Mouse (Mus musculus) limb, embryonic 15.5 days (tissue): ENCODE data around the gene D130040H23Rik. TPM values are rescaled to one million over a fixed set of nuclear protein-coding genes. Genes with fewer than 3 reads are reported as not detected.
A peak's percentile ranks its signal among the peaks of the same experiment; 100 is the strongest.
"Not testable (repeated sequence)": the region's sequence is repeated elsewhere in the genome, so short reads cannot be mapped to it uniquely, and the experiment has no call there.

Experiments
- ATAC-seq: fragments of 200-750 bp; cut with Nextera tagmentation; 2 replicates; pipeline ENCODE4 v1.8.0; 2017; ENCODE audit warnings: low read depth, moderate TSS enrichment; ENCODE audit not compliant: insufficient number of reproducible peaks, low FRiP score, low TSS enrichment
- H3K27ac ChIP-seq: fragments of 300-500 bp; sonication (generic); 2 replicates; pipeline ENCODE4 v1.5.1; 2015; ENCODE audit warnings: moderate library complexity, mild to moderate bottlenecking, inconsistent platforms
- H3K27me3 ChIP-seq: fragments of 300-500 bp; sonication (generic); 2 replicates; pipeline ENCODE4 v1.6.1; 2015; ENCODE audit warnings: inconsistent platforms
- H3K36me3 ChIP-seq: fragments of 300-500 bp; sonication (generic); 2 replicates; pipeline ENCODE4 v1.6.1; 2015; ENCODE audit warnings: inconsistent platforms
- H3K4me1 ChIP-seq: fragments of 300-500 bp; sonication (generic); 2 replicates; pipeline ENCODE4 v1.6.1; 2015; ENCODE audit warnings: inconsistent platforms
- H3K4me2 ChIP-seq: fragments of 300-500 bp; sonication (generic); 2 replicates; pipeline ENCODE4 v1.6.1; 2015; ENCODE audit warnings: mild to moderate bottlenecking, inconsistent platforms
- H3K4me3 ChIP-seq: fragments of 300-500 bp; sonication (generic); 2 replicates; pipeline ENCODE4 v1.5.1; 2015; ENCODE audit warnings: mild to moderate bottlenecking, inconsistent platforms
- H3K9ac ChIP-seq: fragments of 300-500 bp; sonication (generic); 2 replicates; pipeline ENCODE4 v1.6.1; 2015; ENCODE audit warnings: inconsistent platforms
- H3K9me3 ChIP-seq: fragments of 300-500 bp; sonication (generic); 2 replicates; pipeline ENCODE4 v1.6.1; 2016; ENCODE audit warnings: inconsistent platforms
- WGBS: fragments of 180-500 bp; shearing (Covaris S2); methylation state at CpG from one replicate; pipeline ENCODE4 v1.1.7; 2015; 5-methylcytosine and 5-hydroxymethylcytosine counted together
- polyA plus RNA-seq: library from polyadenylated mRNA; unstranded; fragments of >200 nt; fragmentation: Nextera tagmentation; extraction: Ambion mirVana; gene quantifications from 2 replicates; pipeline ENCODE4 v1.2.1, GENCODE M21; 2015

Gene D130040H23Rik
- polyA plus RNA-seq, result 3.9 and 5.5 TPM in 2 replicates

- Histone ChIP-seq H3K9ac (peak within 1 kb of the TSS; percentile 43), H3K4me1 (peaks cover 11% of the 10 kb centered on the region), H3K4me3 (peak within 1 kb of the TSS; percentile 50), H3K27me3 (no peaks in the 10 kb centered on the region), H3K4me2 (peak within 1 kb of the TSS; percentile 57), H3K36me3 (peaks cover 5% of the 10 kb centered on the region; the same call in 1 of the 2 replicates), H3K27ac (peak within 1 kb of the TSS; percentile 69), H3K9me3 (no peaks in the 10 kb centered on the region)
- 8% methylated on average over 12 of the region's 12 CpGs for WGBS
- ATAC-seq, result peak; percentile 97
Measured at GRCm38 (mm10) chr8:69270386-69271202, at the start of gene D130040H23Rik. D130040H23Rik (plus strand) TSS chr8:69271080.

GRCm38 (mm10) chr8:69242541-69242940 lies 28.3 kb upstream of the D130040H23Rik start:
- ATAC-seq, result no peak

GRCm38 (mm10) chr8:69268525-69268924 lies 2.4 kb upstream of the D130040H23Rik start:
- no peak overlapping the region for H3K4me2 ChIP-seq
- no peaks in the 10 kb centered on the region for H3K27me3 ChIP-seq
- H3K27ac ChIP-seq, result no peak overlapping the region
- no peaks in the 10 kb centered on the region for H3K36me3 ChIP-seq
- H3K4me1 ChIP-seq, result peaks cover 11% of the 10 kb centered on the region
- no peak overlapping the region for H3K4me3 ChIP-seq
- ATAC-seq, result no peak
- H3K9ac ChIP-seq, result no peak overlapping the region
- WGBS, result 62% methylated on average over 4 of the region's 4 CpGs
- H3K9me3 ChIP-seq, result no peaks in the 10 kb centered on the region

More at GRCm38 (mm10) chr8:69242541-69242940, 28.3 kb upstream of the D130040H23Rik start:
- no peak overlapping the region for H3K4me2 ChIP-seq
- no peak overlapping the region for H3K27ac ChIP-seq
- no peak overlapping the region for H3K9ac ChIP-seq
- no peaks in the 10 kb centered on the region for H3K4me1 ChIP-seq
- no peaks in the 10 kb centered on the region for H3K36me3 ChIP-seq
- 81% methylated on average over 2 of the region's 2 CpGs for WGBS
- no peak overlapping the region for H3K4me3 ChIP-seq
- no peaks in the 10 kb centered on the region for H3K9me3 ChIP-seq
- H3K27me3 ChIP-seq, result no peaks in the 10 kb centered on the region

GRCm38 (mm10) chr8:69271203-69271554 lies 299 bp downstream of the D130040H23Rik start:
- ATAC-seq, result peak; percentile 72

GRCm38 (mm10) chr8:69272435-69272834 lies 1.6 kb downstream of the D130040H23Rik start:
- 0 out of 2 replicates have a peak, but pooled peaks cover 3% of the 10 kb centered on the region for H3K9me3 ChIP-seq
- no peak overlapping the region for H3K27ac ChIP-seq
- peaks cover 11% of the 10 kb centered on the region; the same call in 1 of the 2 replicates for H3K36me3 ChIP-seq
- no peaks in the 10 kb centered on the region for H3K27me3 ChIP-seq
- no peak overlapping the region for H3K9ac ChIP-seq
- no peak for ATAC-seq
- 85% methylated on average over 6 of the region's 6 CpGs for WGBS
- H3K4me3 ChIP-seq, result no peak overlapping the region
- H3K4me2 ChIP-seq, result no peak overlapping the region
- H3K4me1 ChIP-seq, result peaks cover 11% of the 10 kb centered on the region

More at GRCm38 (mm10) chr8:69271203-69271554, 299 bp downstream of the D130040H23Rik start:
- H3K9ac ChIP-seq, result peak overlapping the region; percentile 43
- peaks cover 11% of the 10 kb centered on the region for H3K4me1 ChIP-seq
- H3K4me3 ChIP-seq, result peak overlapping the region; percentile 50
- no peaks in the 10 kb centered on the region for H3K27me3 ChIP-seq
- H3K4me2 ChIP-seq, result peak overlapping the region; percentile 57
- whole genome bisulfite sequencing, result 12% methylated on average over 6 of the region's 6 CpGs
- H3K36me3 ChIP-seq, result peaks cover 5% of the 10 kb centered on the region; the same call in 1 of the 2 replicates
- H3K27ac ChIP-seq, result peak overlapping the region; percentile 69; the same call in 1 of the 2 replicates
- H3K9me3 ChIP-seq, result no peaks in the 10 kb centered on the region

GRCm38 (mm10) chr8:69324771-69325170 lies 53.9 kb downstream of the D130040H23Rik start:
- 93% methylated on average over 2 of the region's 2 CpGs for WGBS
- no peak overlapping the region for H3K4me3 ChIP-seq
- H3K4me1 ChIP-seq, result no peaks in the 10 kb centered on the region
- no peaks in the 10 kb centered on the region for H3K27me3 ChIP-seq
- ATAC-seq, result no peak
- no peaks in the 10 kb centered on the region for H3K36me3 ChIP-seq
- no peak overlapping the region for H3K27ac ChIP-seq
- H3K9ac ChIP-seq, result no peak overlapping the region
- no peaks in the 10 kb centered on the region for H3K9me3 ChIP-seq
- no peak overlapping the region for H3K4me2 ChIP-seq

- no peak for ATAC-seq
- H3K36me3 ChIP-seq, result no peaks in the 10 kb centered on the region
- WGBS, result 8% methylated on average over 24 of the region's 24 CpGs
- H3K27ac ChIP-seq, result no peak overlapping the region
- H3K9ac ChIP-seq, result no peak overlapping the region
- H3K27me3 ChIP-seq, result no peaks in the 10 kb centered on the region
- peak overlapping the region; percentile 49 for H3K4me2 ChIP-seq
- H3K9me3 ChIP-seq, result no peaks in the 10 kb centered on the region
- H3K4me3 ChIP-seq, result peak overlapping the region; percentile 37
- H3K4me1 ChIP-seq, result no peaks in the 10 kb centered on the region
Measured at GRCm38 (mm10) chr8:69328301-69329288, 57.7 kb downstream of the D130040H23Rik start.

- ATAC-seq, H3K9me3 ChIP-seq, H3K27me3 ChIP-seq, H3K27ac ChIP-seq, H3K9ac ChIP-seq, H3K36me3 ChIP-seq, H3K4me1 ChIP-seq: not testable (repeated sequence)
- H3K4me3 ChIP-seq, result peak overlapping the region; percentile 37
- WGBS, result 54% methylated on average over 6 of the region's 6 CpGs
- H3K4me2 ChIP-seq, result peak overlapping the region; percentile 49
Measured at GRCm38 (mm10) chr8:69329289-69329688, 58.4 kb downstream of the D130040H23Rik start.

Other genes starting within 250 kb of the D130040H23Rik start
- gene Zfp930, start 62.0 kb upstream of the D130040H23Rik start, polyA plus RNA-seq, result 14.4 and 18.2 TPM in 2 replicates
- gene Gm9495, start 182.5 kb downstream of the D130040H23Rik start, polyA plus RNA-seq, result not detected in 2 replicates